Mouse (Mus musculus): ENCODE results near the gene Hoxa3. TPM values are rescaled to one million over a fixed set of nuclear protein-coding genes. Genes with fewer than 3 reads are reported as not detected.

Gene Hoxa3
- polyA plus RNA-seq, 1 experiment from 2014 or later = 7.0 TPM

- H3K27me3 ChIP-seq (ENCODE audit: low read depth, poor library complexity, severe bottlenecking) = peaks cover 90% of the 10 kb centered on the region
- peak; percentile 66 for DNase-seq (ENCODE audit: low spot score)
- H3K36me3 ChIP-seq = peaks cover 16% of the 10 kb centered on the region
- H3K4me3 ChIP-seq = peak overlapping the region; percentile 90
- peak overlapping the region; percentile 87 for H3K27ac ChIP-seq
- 1% methylated on average over 24 of the region's 24 CpGs for WGBS
- H3K9me3 ChIP-seq (replicated peaks) = no peaks in the 10 kb centered on the region
- peaks cover 64% of the 10 kb centered on the region for H3K4me1 ChIP-seq
Observed at GRCm38 (mm10) chr6:52252016-52252774, 39.1 kb upstream of the Hoxa3 start.

DNA sequence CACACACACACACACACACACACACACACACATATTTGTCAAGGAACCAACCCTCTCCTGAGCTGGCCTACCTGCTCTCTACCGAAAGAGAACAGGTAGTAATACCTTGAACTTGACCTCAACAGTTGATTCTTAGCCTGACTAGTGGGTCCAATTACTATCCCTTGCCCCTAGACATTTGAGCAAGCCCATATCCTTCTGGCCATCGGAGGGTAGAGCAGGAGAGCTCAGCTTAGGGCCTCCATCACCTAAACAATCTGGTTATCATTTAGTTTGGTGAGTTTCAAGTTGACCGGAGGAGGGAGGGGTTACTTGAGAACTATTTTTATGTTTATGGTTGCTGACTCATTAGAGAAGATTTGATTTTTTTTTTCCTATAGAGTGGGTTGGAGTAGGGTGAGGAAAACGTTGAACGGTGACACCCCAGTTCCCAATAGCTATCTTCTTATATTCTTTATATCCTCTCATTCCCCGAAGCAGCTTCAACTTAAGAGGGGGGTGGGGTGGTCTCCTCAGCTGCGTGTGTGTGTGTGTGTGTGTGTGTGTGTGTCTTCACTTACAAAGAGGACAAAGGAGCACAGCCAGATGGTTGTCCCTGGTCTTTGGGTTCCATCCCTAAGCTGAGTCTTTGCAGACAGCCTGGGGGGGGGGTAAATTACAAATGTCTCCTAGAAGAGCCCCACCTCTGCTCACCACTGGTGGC, 38.2 kb upstream of the Hoxa3 start:
- peaks cover 94% of the 10 kb centered on the region for H3K27me3 ChIP-seq (ENCODE audit: low read depth, poor library complexity, severe bottlenecking)
- peaks cover 16% of the 10 kb centered on the region for H3K36me3 ChIP-seq
- DNase-seq (ENCODE audit: low spot score) = no peak
- peaks cover 72% of the 10 kb centered on the region for H3K4me1 ChIP-seq
- H3K4me3 ChIP-seq = peak overlapping the region; percentile 90
- 8% methylated on average over 7 of the region's 7 CpGs for WGBS
- no peaks in the 10 kb centered on the region for H3K9me3 ChIP-seq (replicated peaks)
- H3K27ac ChIP-seq = peak overlapping the region; percentile 87

DNA sequence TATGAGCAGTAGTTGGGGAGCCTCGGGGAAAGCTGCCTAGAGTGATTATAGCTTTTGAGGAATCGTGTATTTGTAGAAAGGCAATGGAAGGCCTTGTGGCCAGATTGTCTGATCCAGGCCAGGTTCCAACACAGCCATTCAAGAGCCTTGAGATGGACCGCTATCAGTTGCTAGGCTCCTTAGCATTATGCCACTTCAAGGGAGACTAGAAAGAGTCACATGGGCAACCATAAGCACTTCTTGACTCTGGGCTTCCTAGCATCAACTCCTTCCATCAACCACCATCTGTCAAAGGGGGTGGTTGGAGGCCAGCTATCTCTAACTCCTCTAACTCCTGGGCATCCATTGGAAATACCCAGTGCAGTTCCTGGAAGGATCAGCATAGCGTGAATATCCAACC, 36.7 kb upstream of the Hoxa3 start:
- Histone ChIP-seq H3K4me3 (peak overlapping the region; percentile 90), H3K27me3 (ENCODE audit: low read depth, poor library complexity, severe bottlenecking) (peaks cover 93% of the 10 kb centered on the region)

DNA sequence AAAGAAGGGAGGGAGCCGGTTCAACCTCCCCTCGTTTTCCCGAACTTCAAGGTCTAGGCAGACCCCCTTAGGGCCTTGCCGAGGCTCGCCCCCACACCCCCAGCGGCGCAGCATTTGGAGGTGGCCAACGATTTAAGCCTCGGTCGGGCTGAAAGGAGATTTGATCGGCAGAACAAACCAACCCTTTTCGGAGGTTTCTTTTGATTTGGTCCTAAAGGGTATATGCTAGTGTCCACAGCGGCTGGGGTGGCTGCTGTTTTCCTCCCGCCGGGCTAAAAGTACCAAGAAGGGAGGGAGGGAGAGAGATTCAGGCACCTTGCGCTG, 36.2 kb upstream of the Hoxa3 start:
- Histone ChIP-seq H3K9me3 (replicated peaks) (no peaks in the 10 kb centered on the region), H3K27ac (peak overlapping the region; percentile 99), H3K36me3 (peaks cover 16% of the 10 kb centered on the region), H3K4me3 (peak overlapping the region; percentile 90), H3K4me1 (peaks cover 82% of the 10 kb centered on the region), H3K27me3 (ENCODE audit: low read depth, poor library complexity, severe bottlenecking) (peaks cover 89% of the 10 kb centered on the region)
- DNase-seq (ENCODE audit: low spot score) = no peak
- under 1% methylated on average over 16 of the region's 16 CpGs for WGBS

More for the DNA sequence above, 36.7 kb upstream of the Hoxa3 start:
- Histone ChIP-seq H3K9me3 (replicated peaks) (no peaks in the 10 kb centered on the region), H3K36me3 (peaks cover 16% of the 10 kb centered on the region), H3K27ac (peak overlapping the region; percentile 99), H3K4me1 (peaks cover 82% of the 10 kb centered on the region)
- DNase-seq (ENCODE audit: low spot score) = peak; percentile 45
- 10% methylated on average over 4 of the region's 4 CpGs for WGBS

GRCm38 (mm10) chr6:52248638-52249414, 35.7 kb upstream of the Hoxa3 start:
- Histone ChIP-seq H3K36me3 (peaks cover 18% of the 10 kb centered on the region), H3K4me1 (peaks cover 78% of the 10 kb centered on the region), H3K27ac (peak overlapping the region; percentile 99), H3K4me3 (peak overlapping the region; percentile 90), H3K27me3 (ENCODE audit: low read depth, poor library complexity, severe bottlenecking) (peaks cover 85% of the 10 kb centered on the region), H3K9me3 (replicated peaks) (no peaks in the 10 kb centered on the region)
- 2% methylated on average over 27 of the region's 27 CpGs for WGBS
- DNase-seq (ENCODE audit: low spot score) = peak; percentile 73

DNA sequence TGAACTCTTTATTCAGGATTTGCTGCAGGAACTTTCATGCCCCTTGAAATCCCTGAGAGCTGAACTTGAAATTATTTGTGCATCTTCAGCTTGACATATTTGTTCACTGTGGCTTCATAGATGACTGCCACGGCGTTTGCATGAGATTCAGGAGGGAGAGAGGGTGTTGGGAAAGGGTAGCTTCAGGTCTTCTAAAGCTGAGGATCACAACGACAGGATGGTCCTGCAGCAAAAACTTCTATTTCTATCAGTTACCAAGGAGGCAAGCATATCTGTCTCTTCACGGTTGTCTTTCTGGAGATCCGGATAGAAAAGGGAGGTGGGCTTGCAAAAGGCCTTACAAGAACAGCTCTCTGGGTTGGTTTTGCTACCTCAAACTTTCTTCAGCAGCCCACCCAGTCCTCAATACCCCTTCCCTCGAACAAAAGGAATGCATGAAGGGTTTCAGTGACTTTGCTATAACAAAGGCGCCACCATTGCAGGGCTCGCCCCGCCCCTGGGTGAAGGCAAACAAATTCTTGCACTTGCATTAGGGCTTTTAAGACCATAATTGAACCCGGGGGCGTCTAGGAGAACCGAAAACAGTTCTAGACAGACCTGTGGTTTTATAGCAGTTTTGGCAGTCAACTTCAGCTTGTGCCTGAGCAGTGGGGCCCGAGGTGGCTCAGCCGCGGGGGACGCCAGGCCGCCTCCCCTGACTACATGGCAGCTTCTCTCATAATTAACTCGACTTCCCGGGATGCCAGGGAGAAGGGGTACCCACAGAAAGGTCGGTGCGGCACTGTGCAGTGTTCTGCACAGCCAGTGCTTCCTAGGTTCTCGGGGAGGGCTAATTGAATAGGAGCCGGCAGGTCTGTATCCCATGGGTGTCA, 34.9 kb upstream of the Hoxa3 start:
- H3K36me3 ChIP-seq = peaks cover 26% of the 10 kb centered on the region
- H3K9me3 ChIP-seq (replicated peaks) = no peaks in the 10 kb centered on the region
- peak; percentile 63 for DNase-seq (ENCODE audit: low spot score)
- H3K4me3 ChIP-seq = peak overlapping the region; percentile 90
- H3K27ac ChIP-seq = peak overlapping the region; percentile 99
- peaks cover 85% of the 10 kb centered on the region for H3K27me3 ChIP-seq (ENCODE audit: low read depth, poor library complexity, severe bottlenecking)
- under 1% methylated on average over 23 of the region's 23 CpGs for WGBS
- H3K4me1 ChIP-seq = peaks cover 78% of the 10 kb centered on the region

DNA sequence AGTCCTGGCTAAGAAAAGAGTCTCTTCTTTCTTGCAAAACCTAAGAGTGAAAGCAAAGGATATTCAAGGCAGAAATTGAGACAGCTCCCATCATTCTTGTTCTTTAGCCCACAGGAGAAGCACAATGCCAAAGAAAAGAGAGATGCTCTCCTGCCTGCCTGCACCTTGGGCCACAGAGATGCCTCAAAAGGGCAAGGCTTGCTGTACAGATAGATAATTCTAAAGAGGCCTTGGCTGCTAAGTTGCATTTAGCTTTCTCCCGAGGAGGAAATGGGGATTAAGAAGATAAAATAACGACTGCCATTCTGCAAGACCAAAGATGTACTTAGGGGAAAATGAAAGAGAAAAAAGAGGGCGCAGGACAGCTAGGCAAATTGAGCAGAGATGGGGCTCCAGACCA, 33.8 kb upstream of the Hoxa3 start:
- H3K4me3 ChIP-seq = peak overlapping the region; percentile 90
- no peaks in the 10 kb centered on the region for H3K9me3 ChIP-seq (replicated peaks)
- WGBS = 0% methylated on average over 3 of the region's 3 CpGs
- peak overlapping the region; percentile 99 for H3K27ac ChIP-seq
- DNase-seq (ENCODE audit: low spot score) = no peak
- peaks cover 34% of the 10 kb centered on the region for H3K36me3 ChIP-seq
- peaks cover 77% of the 10 kb centered on the region for H3K4me1 ChIP-seq
- peaks cover 84% of the 10 kb centered on the region for H3K27me3 ChIP-seq (ENCODE audit: low read depth, poor library complexity, severe bottlenecking)

- no peak for DNase-seq (ENCODE audit: low spot score)
- Histone ChIP-seq H3K4me3 (peak overlapping the region; percentile 90), H3K4me1 (peaks cover 77% of the 10 kb centered on the region), H3K27me3 (ENCODE audit: low read depth, poor library complexity, severe bottlenecking) (peaks cover 84% of the 10 kb centered on the region), H3K27ac (peak overlapping the region; percentile 99), H3K9me3 (replicated peaks) (no peaks in the 10 kb centered on the region), H3K36me3 (peaks cover 34% of the 10 kb centered on the region)
- under 1% methylated on average over 26 of the region's 26 CpGs for WGBS
Observed at GRCm38 (mm10) chr6:52246403-52246803, 33.3 kb upstream of the Hoxa3 start.

GRCm38 (mm10) chr6:52245757-52246142, 32.6 kb upstream of the Hoxa3 start, which contains the start of gene Hoxa11:
Gene Hoxa11 (minus strand): TSS chr6:52245810.
- H3K27ac ChIP-seq = peak within 1 kb of the TSS; percentile 99
- peaks cover 84% of the 10 kb centered on the region for H3K27me3 ChIP-seq (ENCODE audit: low read depth, poor library complexity, severe bottlenecking)
- 1% methylated on average over 20 of the region's 20 CpGs for WGBS
- no peak for DNase-seq (ENCODE audit: low spot score)
- peaks cover 77% of the 10 kb centered on the region for H3K4me1 ChIP-seq
- peak within 1 kb of the TSS; percentile 90 for H3K4me3 ChIP-seq
- H3K9me3 ChIP-seq (replicated peaks) = no peaks in the 10 kb centered on the region
- H3K36me3 ChIP-seq = peaks cover 32% of the 10 kb centered on the region

DNA sequence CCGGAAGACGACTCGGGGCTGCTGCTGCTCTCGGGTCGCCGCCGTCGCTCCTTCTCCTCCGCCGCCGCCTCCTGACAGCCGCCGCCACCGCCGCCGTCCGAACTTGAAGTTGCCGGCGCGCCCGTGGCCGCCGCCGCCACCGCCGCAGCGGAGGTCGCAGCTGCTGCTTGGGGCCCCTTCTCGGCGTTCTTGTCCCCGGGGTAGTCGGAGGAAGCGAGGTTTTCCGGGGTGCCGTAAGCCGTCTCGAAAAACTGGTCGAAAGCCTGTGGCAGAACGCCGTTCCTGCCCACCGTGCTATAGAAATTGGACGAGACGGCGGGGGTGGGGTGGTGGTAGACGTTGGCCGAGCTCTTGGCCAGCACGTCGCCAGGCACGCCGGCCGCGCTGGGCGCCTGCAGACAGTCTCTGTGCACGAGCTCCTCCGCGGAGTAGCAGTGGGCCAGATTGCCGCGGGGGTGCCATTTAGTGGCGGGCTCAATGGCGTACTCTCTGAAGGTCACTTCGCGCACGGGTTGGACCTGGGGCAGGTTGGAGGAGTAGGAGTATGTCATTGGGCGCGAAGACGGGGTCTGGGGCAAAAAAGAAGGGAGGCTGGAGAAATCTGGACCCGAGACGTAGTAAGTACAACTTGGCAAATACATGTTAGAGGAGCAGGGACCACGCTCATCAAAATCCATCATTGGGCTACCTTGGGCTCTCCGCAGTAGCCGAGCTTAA, 32.1 kb upstream of the Hoxa3 start:
- Histone ChIP-seq H3K9me3 (replicated peaks) (no peaks in the 10 kb centered on the region), H3K4me1 (peaks cover 74% of the 10 kb centered on the region), H3K36me3 (peaks cover 27% of the 10 kb centered on the region), H3K4me3 (peak overlapping the region; percentile 90), H3K27me3 (ENCODE audit: low read depth, poor library complexity, severe bottlenecking) (peaks cover 83% of the 10 kb centered on the region), H3K27ac (peak overlapping the region; percentile 99)
- no peak for DNase-seq (ENCODE audit: low spot score)
- under 1% methylated on average over 71 of the region's 71 CpGs for WGBS

- peak overlapping the region; percentile 90 for H3K4me3 ChIP-seq
- peaks cover 67% of the 10 kb centered on the region for H3K4me1 ChIP-seq
- under 1% methylated on average over 23 of the region's 23 CpGs for WGBS
- H3K9me3 ChIP-seq (replicated peaks) = no peaks in the 10 kb centered on the region
- H3K27me3 ChIP-seq (ENCODE audit: low read depth, poor library complexity, severe bottlenecking) = peaks cover 83% of the 10 kb centered on the region
- H3K27ac ChIP-seq = peak overlapping the region; percentile 99
- DNase-seq (ENCODE audit: low spot score) = no peak
- H3K36me3 ChIP-seq = peaks cover 21% of the 10 kb centered on the region
Observed at GRCm38 (mm10) chr6:52244471-52245039, 31.4 kb upstream of the Hoxa3 start.

All from limb, embryonic 10.5 days (tissue).